Mouse (Mus musculus): ENCODE measurements at regions not wholly inside any gene's neighbourhood (a gene's known extent, or its start where the extent isn't known, plus 50 kb on each side); places are given as distances from the start of the nearest gene placed in this dataset.

DNA sequence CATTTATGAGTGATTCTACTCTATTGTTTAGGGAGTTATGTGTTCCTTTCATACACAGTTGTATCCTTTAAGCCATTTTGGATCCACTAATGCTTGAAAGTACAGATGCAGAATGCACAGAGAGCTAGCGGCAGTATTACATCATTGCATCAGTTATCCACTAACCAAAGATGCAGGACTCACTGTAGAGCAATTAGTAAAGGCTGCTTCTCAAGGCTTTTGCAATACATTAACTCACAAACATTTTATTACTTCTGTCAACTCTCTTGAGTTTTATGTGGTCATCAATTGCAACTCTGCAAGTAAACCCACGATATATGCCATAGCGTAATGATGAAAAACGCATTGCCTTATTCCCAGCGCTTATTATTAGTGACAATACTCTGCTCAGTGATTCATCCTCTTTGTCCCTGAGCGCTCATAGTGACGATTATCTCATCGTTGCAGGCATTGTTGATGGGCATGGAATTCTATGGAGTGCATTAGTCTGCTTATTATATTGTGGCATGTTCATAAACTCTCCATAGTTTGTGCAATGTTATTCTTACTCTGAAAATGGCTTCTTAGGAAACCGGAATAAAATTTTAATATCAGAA lies 722.1 kb downstream of the Utrn start:
- DNase-seq (ENCODE audit: extremely low read depth, low read depth, low spot score) = no peak
- 92% methylated on average over 9 of the region's 9 CpGs for WGBS
- TF ChIP-seq CTCF (IDR thresholded peaks at IDR 0.05; ENCODE audit: low read depth, low read length) (no peak), POLR2A (IDR thresholded peaks at IDR 0.05; ENCODE audit: extremely low read depth, insufficient read depth, low read length) (no peak)

GRCm38 (mm10) chr10:12170243-12170642 lies 698.9 kb downstream of the Utrn start:
- WGBS = 72% methylated on average over 3 of the region's 3 CpGs

More for the DNA sequence above, 722.1 kb downstream of the Utrn start:
- no peak overlapping the region for H3K27ac ChIP-seq (replicated peaks; ENCODE audit: insufficient read depth, low read depth, low read length)
- H3K27me3 ChIP-seq (ENCODE audit: control insufficient read depth, insufficient read depth, low read length) = no peaks in the 10 kb centered on the region
- no peak overlapping the region for H3K9ac ChIP-seq (ENCODE audit: low read depth, low read length)
- H3K4me3 ChIP-seq (ENCODE audit: insufficient read depth, low read depth, low read length) = no peak overlapping the region
- no peaks in the 10 kb centered on the region for H3K36me3 ChIP-seq (ENCODE audit: control insufficient read depth, insufficient read depth, low read length)
- H3K4me1 ChIP-seq (ENCODE audit: control insufficient read depth, insufficient read depth, low read length) = no peaks in the 10 kb centered on the region
- H3K79me2 ChIP-seq (ENCODE audit: control insufficient read depth, insufficient read depth, low read length) = no peaks in the 10 kb centered on the region

DNA sequence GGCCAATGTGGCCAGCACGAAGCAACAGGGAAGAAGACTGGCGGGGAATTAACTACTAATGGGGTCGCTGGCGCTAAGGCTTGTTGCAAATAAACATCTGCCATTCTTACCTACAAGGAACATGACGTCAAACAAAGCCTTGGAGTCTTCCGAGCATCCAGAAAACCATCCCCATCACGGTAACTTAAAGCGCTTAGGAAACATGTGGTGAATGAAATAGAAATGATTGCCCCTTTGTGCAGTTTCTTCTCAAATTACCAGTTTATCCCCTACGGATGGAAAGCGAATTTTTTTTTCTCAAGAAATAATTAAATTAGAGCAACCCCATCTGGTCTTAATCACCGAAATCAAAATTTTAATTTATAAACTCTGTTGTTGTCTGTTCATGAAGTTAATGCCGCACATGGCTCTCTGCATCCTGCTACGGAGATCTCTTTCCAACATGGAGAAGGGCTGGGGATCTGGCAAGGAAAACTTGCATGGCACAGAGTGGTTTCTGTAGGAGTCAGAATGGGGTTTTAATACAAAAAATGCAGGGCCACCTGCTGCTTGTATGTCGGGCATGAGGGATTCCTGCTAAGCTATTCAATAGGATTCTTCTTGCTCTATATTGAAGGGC lies 694.9 kb downstream of the Utrn start:
- Histone ChIP-seq H3K9ac (ENCODE audit: low read depth, low read length) (no peak overlapping the region), H3K27me3 (ENCODE audit: control insufficient read depth, insufficient read depth, low read length) (no peaks in the 10 kb centered on the region; the same call in 1 of the 2 replicates), H3K79me2 (ENCODE audit: control insufficient read depth, insufficient read depth, low read length) (no peaks in the 10 kb centered on the region), H3K4me3 (ENCODE audit: insufficient read depth, low read depth, low read length) (no peak overlapping the region), H3K4me1 (ENCODE audit: control insufficient read depth, insufficient read depth, low read length) (no peaks in the 10 kb centered on the region), H3K36me3 (ENCODE audit: control insufficient read depth, insufficient read depth, low read length) (no peaks in the 10 kb centered on the region), H3K27ac (replicated peaks; ENCODE audit: insufficient read depth, low read depth, low read length) (no peak overlapping the region)
- WGBS = 84% methylated on average over 14 of the region's 14 CpGs
- no peak for TF ChIP-seq POLR2A (IDR thresholded peaks at IDR 0.05; ENCODE audit: extremely low read depth, insufficient read depth, low read length)
- no peak for DNase-seq (ENCODE audit: extremely low read depth, low read depth, low spot score)

More at GRCm38 (mm10) chr10:12170243-12170642, 698.9 kb downstream of the Utrn start:
- H3K27ac ChIP-seq (replicated peaks; ENCODE audit: insufficient read depth, low read depth, low read length) = no peak overlapping the region
- H3K4me3 ChIP-seq (ENCODE audit: insufficient read depth, low read depth, low read length) = no peak overlapping the region
- no peaks in the 10 kb centered on the region for H3K4me1 ChIP-seq (ENCODE audit: control insufficient read depth, insufficient read depth, low read length)
- TF ChIP-seq CTCF (IDR thresholded peaks at IDR 0.05; ENCODE audit: low read depth, low read length) (no peak), POLR2A (IDR thresholded peaks at IDR 0.05; ENCODE audit: extremely low read depth, insufficient read depth, low read length) (no peak)
- DNase-seq (ENCODE audit: extremely low read depth, low read depth, low spot score) = no peak
- H3K9ac ChIP-seq (ENCODE audit: low read depth, low read length) = no peak overlapping the region
- no peaks in the 10 kb centered on the region for H3K36me3 ChIP-seq (ENCODE audit: control insufficient read depth, insufficient read depth, low read length)
- no peaks in the 10 kb centered on the region for H3K27me3 ChIP-seq (ENCODE audit: control insufficient read depth, insufficient read depth, low read length)
- H3K79me2 ChIP-seq (ENCODE audit: control insufficient read depth, insufficient read depth, low read length) = no peaks in the 10 kb centered on the region

DNA sequence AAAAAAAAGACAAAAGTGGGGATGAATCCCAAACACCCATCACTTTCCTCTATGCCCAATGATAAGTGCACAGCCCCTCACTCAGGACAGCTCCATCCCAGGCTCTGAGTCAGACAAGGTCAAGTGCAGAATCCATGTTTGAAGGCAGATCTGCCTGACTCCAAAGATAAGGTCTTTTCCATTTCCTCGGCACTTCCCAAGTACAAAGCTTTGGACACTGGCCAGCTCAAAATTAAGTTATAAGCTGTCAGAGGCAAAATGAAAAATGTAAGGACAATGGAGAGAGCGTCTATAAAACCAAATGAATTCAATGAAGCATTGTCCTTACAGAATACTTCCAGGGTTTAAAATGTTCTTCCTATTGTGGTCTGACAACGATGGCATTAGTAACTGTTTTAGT lies 694.0 kb downstream of the Utrn start:
- DNase-seq (ENCODE audit: extremely low read depth, low read depth, low spot score) = no peak
- no peak for TF ChIP-seq CTCF (IDR thresholded peaks at IDR 0.05; ENCODE audit: low read depth, low read length)
- no peak for TF ChIP-seq POLR2A (IDR thresholded peaks at IDR 0.05; ENCODE audit: extremely low read depth, insufficient read depth, low read length)
- 69% methylated on average over 3 of the region's 3 CpGs for WGBS
- no peaks in the 10 kb centered on the region for H3K79me2 ChIP-seq (ENCODE audit: control insufficient read depth, insufficient read depth, low read length)
- no peaks in the 10 kb centered on the region for H3K4me1 ChIP-seq (ENCODE audit: control insufficient read depth, insufficient read depth, low read length)
- H3K9ac ChIP-seq (ENCODE audit: low read depth, low read length) = no peak overlapping the region
- no peaks in the 10 kb centered on the region for H3K36me3 ChIP-seq (ENCODE audit: control insufficient read depth, insufficient read depth, low read length)
- no peaks in the 10 kb centered on the region; the same call in 1 of the 2 replicates for H3K27me3 ChIP-seq (ENCODE audit: control insufficient read depth, insufficient read depth, low read length)
- H3K27ac ChIP-seq (replicated peaks; ENCODE audit: insufficient read depth, low read depth, low read length) = no peak overlapping the region
- H3K4me3 ChIP-seq (ENCODE audit: insufficient read depth, low read depth, low read length) = no peak overlapping the region

DNA sequence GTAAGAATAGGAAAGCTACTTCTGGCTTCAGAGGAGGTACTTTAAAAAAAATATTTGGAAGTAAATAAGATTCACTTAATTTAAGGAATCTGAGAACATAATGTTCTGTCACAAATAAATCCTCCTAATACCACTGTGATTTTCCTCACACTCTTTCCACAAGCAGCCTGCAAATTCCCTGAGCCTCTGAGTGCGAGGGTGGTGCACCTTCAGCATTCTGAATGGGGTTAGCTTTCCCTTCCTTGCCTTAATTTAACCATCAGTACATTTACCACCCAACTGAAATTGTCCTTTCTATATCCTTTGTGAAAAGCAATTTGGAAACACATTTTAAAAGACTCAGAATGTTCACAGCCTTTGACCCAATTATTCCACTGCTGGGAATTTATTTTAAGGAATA lies 691.7 kb downstream of the Utrn start:
- H3K4me1 ChIP-seq (ENCODE audit: control insufficient read depth, insufficient read depth, low read length) = no peaks in the 10 kb centered on the region
- WGBS = 72% methylated on average over 1 of the region's 1 CpGs
- TF ChIP-seq POLR2A (IDR thresholded peaks at IDR 0.05; ENCODE audit: extremely low read depth, insufficient read depth, low read length) (no peak), CTCF (IDR thresholded peaks at IDR 0.05; ENCODE audit: low read depth, low read length) (no peak)
- no peaks in the 10 kb centered on the region for H3K79me2 ChIP-seq (ENCODE audit: control insufficient read depth, insufficient read depth, low read length)
- no peak overlapping the region for H3K4me3 ChIP-seq (ENCODE audit: insufficient read depth, low read depth, low read length)
- no peak overlapping the region for H3K9ac ChIP-seq (ENCODE audit: low read depth, low read length)
- H3K27me3 ChIP-seq (ENCODE audit: control insufficient read depth, insufficient read depth, low read length) = no peaks in the 10 kb centered on the region; the same call in 1 of the 2 replicates
- no peaks in the 10 kb centered on the region for H3K36me3 ChIP-seq (ENCODE audit: control insufficient read depth, insufficient read depth, low read length)
- H3K27ac ChIP-seq (replicated peaks; ENCODE audit: insufficient read depth, low read depth, low read length) = no peak overlapping the region
- no peak for DNase-seq (ENCODE audit: extremely low read depth, low read depth, low spot score)

DNA sequence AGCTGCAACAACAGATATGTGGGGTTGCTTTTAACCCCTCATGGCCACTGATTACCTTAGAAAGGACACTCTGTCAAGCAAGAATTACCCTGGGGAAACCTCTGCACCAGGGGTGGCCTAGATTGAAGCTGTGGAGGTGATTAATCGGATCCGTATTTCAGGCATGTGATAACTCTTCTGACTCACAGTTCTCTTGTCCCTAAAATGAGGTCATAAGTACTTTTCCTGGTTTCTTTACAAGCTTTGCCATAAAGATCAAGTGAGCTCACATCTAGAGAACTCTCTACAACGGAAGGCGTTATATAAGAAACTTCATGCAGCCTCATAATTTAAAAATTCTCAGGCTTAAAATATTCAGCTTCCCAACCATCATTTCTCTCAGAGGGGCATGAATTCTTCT lies 688.2 kb downstream of the Utrn start:
- no peaks in the 10 kb centered on the region for H3K36me3 ChIP-seq (ENCODE audit: control insufficient read depth, insufficient read depth, low read length)
- no peak overlapping the region for H3K9ac ChIP-seq (ENCODE audit: low read depth, low read length)
- 88% methylated on average over 4 of the region's 4 CpGs for WGBS
- no peaks in the 10 kb centered on the region for H3K4me1 ChIP-seq (ENCODE audit: control insufficient read depth, insufficient read depth, low read length)
- H3K27me3 ChIP-seq (ENCODE audit: control insufficient read depth, insufficient read depth, low read length) = no peaks in the 10 kb centered on the region; the same call in 1 of the 2 replicates
- TF ChIP-seq POLR2A (IDR thresholded peaks at IDR 0.05; ENCODE audit: extremely low read depth, insufficient read depth, low read length) (no peak), CTCF (IDR thresholded peaks at IDR 0.05; ENCODE audit: low read depth, low read length) (no peak)
- H3K4me3 ChIP-seq (ENCODE audit: insufficient read depth, low read depth, low read length) = no peak overlapping the region
- no peak for DNase-seq (ENCODE audit: extremely low read depth, low read depth, low spot score)
- no peak overlapping the region for H3K27ac ChIP-seq (replicated peaks; ENCODE audit: insufficient read depth, low read depth, low read length)
- no peaks in the 10 kb centered on the region for H3K79me2 ChIP-seq (ENCODE audit: control insufficient read depth, insufficient read depth, low read length)
